Mouse (Mus musculus) forebrain, embryonic 13.5 days (tissue): ENCODE measurements at regions not wholly inside any gene's neighbourhood (a gene's known extent, or its start where the extent isn't known, plus 50 kb on each side); places are given as distances from the start of the nearest gene placed in this dataset. TPM values are rescaled to one million over a fixed set of nuclear protein-coding genes. Genes with fewer than 3 reads are reported as not detected.

Source experiments
- ATAC-seq: fragments of 200-750 bp; cut with Nextera tagmentation; 2 replicates; pipeline ENCODE4 v1.8.0; 2017
- H3K27ac ChIP-seq: fragments of 300-500 bp; sonication (generic); 2 replicates; pipeline ENCODE4 v1.5.1; 2015; ENCODE audit warnings: inconsistent platforms, mild to moderate bottlenecking, moderate library complexity
- H3K27me3 ChIP-seq: fragments of 300-500 bp; sonication (generic); 2 replicates; pipeline ENCODE4 v1.6.1; 2015; ENCODE audit warnings: mild to moderate bottlenecking, inconsistent platforms
- H3K36me3 ChIP-seq: fragments of 300-500 bp; sonication (generic); 2 replicates; pipeline ENCODE4 v1.6.1; 2015; ENCODE audit warnings: mild to moderate bottlenecking, inconsistent platforms; ENCODE audit not compliant: poor library complexity, severe bottlenecking
- H3K4me1 ChIP-seq: fragments of 300-500 bp; sonication (generic); 2 replicates; pipeline ENCODE4 v1.6.1; 2015; ENCODE audit warnings: inconsistent platforms
- H3K4me2 ChIP-seq: fragments of 300-500 bp; sonication (generic); 2 replicates; pipeline ENCODE4 v1.6.1; 2015; ENCODE audit warnings: inconsistent platforms, mild to moderate bottlenecking, moderate library complexity
- H3K4me3 ChIP-seq: fragments of 300-500 bp; sonication (generic); 2 replicates; pipeline ENCODE4 v1.5.1; 2015; ENCODE audit warnings: mild to moderate bottlenecking, inconsistent platforms
- H3K9ac ChIP-seq: fragments of 300-500 bp; sonication (generic); 2 replicates; pipeline ENCODE4 v1.6.1; 2015; ENCODE audit warnings: mild to moderate bottlenecking, inconsistent platforms
- H3K9me3 ChIP-seq: fragments of 300-500 bp; sonication (generic); replicated peaks from 2 replicates; pipeline ENCODE4 v1.6.1; 2016; ENCODE audit warnings: inconsistent platforms
- WGBS: fragments of 180-500 bp; shearing (Covaris S2); methylation state at CpG from one replicate; pipeline ENCODE4 v1.1.7; 2015; 5-methylcytosine and 5-hydroxymethylcytosine counted together
- microRNA-seq: library from miRNA; unstranded; fragments of <30 nt; microRNA quantifications from one replicate; pipeline ENCODE4, GENCODE M21; 2016

GRCm38 (mm10) chr5:141139361-141139912 is 101.9 kb upstream of the Sdk1 start:
- H3K27me3 ChIP-seq = no peaks in the 10 kb centered on the region
- H3K9ac ChIP-seq = no peak overlapping the region
- peak overlapping the region; percentile 25; the same call in 1 of the 2 replicates for H3K27ac ChIP-seq
- H3K4me3 ChIP-seq = peak overlapping the region; percentile 3; the same call in 1 of the 2 replicates
- H3K36me3 ChIP-seq = no peaks in the 10 kb centered on the region
- peak; percentile 43; the same call in 1 of the 2 replicates for ATAC-seq
- peak overlapping the region; percentile 48 for H3K4me2 ChIP-seq
- H3K4me1 ChIP-seq = peaks cover 17% of the 10 kb centered on the region
- 7% methylated on average over 14 of the region's 14 CpGs for WGBS
- no peaks in the 10 kb centered on the region for H3K9me3 ChIP-seq

GRCm38 (mm10) chr5:141160391-141160790 is 80.9 kb upstream of the Sdk1 start:
- WGBS = 48% methylated on average over 8 of the region's 8 CpGs
- Histone ChIP-seq H3K4me3 (no peak overlapping the region), H3K4me1 (peaks cover 5% of the 10 kb centered on the region), H3K9ac (no peak overlapping the region), H3K27me3 (no peaks in the 10 kb centered on the region), H3K4me2 (no peak overlapping the region), H3K27ac (no peak overlapping the region), H3K9me3 (no peaks in the 10 kb centered on the region), H3K36me3 (no peaks in the 10 kb centered on the region)
- no peak for ATAC-seq

DNA sequence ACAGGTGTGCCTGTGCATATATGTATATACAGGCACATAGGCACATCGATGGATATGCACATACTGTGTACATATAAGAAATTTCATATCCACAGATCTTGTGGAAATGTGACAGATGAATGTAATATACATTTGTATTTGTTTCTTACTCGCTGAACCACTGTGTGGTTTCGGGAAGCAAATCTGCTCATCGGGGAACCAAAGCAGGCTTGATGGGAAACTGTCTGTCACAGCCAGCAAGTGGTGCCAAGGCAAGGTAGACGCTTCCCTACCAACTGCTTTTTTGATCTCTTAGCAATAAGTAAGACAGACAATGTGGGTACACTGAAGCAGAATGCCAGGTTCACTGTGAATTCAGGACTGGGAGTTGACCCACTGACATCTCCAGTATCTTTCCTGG is 80.3 kb upstream of the Sdk1 start:
- Histone ChIP-seq H3K4me2 (no peak overlapping the region), H3K9ac (no peak overlapping the region), H3K36me3 (no peaks in the 10 kb centered on the region), H3K4me1 (peaks cover 5% of the 10 kb centered on the region), H3K27ac (no peak overlapping the region), H3K9me3 (no peaks in the 10 kb centered on the region), H3K4me3 (no peak overlapping the region), H3K27me3 (no peaks in the 10 kb centered on the region)
- WGBS = 90% methylated on average over 5 of the region's 5 CpGs
- no peak for ATAC-seq

DNA sequence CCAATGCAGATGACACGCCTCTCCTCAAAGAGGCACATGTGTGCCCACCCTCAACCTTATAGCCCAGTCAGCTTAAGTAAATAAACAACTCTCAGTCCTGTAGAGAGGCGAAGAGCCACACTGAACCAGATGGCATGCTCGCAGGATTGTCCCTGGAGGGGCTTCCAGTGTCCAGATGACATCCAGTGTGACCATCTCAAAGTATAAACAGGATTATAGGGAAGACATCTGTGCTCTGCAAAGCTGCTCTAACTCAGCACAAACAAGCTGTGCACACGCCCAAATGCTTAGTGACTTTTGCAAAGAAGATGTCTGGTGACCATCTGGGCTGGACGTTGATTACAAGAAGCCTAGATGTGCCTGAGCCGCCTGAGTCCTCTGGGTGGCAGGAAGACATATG is 58.8 kb upstream of the Sdk1 start:
- H3K9ac ChIP-seq = no peak overlapping the region
- ATAC-seq = no peak

DNA sequence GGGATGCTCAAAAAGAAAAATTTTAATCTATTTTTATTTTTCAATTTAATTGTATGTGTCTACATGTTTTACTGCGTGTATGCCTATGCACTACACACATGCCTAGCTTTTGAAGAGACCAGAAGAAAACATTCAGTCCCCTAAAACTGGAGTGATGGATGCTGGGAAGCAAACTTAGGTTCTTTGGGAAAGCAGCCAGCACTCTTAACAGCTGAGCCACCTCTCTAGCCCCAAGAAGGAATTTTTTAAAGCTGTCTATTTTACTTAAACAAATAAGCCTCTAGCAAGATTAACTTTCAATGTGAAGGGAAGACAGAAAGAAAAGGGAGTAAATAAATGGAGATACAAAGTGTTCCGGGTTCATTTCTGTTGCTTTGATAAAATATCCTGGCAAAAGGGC is 52.3 kb upstream of the Sdk1 start:
- ATAC-seq = no peak
- Histone ChIP-seq H3K9me3 (no peaks in the 10 kb centered on the region), H3K4me3 (no peak overlapping the region), H3K36me3 (no peaks in the 10 kb centered on the region), H3K27me3 (no peaks in the 10 kb centered on the region), H3K4me1 (no peaks in the 10 kb centered on the region), H3K4me2 (no peak overlapping the region), H3K9ac (no peak overlapping the region), H3K27ac (no peak overlapping the region)
- WGBS = 76% methylated on average over 2 of the region's 2 CpGs

More for the DNA sequence above, 58.8 kb upstream of the Sdk1 start:
- Histone ChIP-seq H3K4me1 (no peaks in the 10 kb centered on the region), H3K27me3 (no peaks in the 10 kb centered on the region), H3K27ac (no peak overlapping the region), H3K4me2 (no peak overlapping the region), H3K4me3 (no peak overlapping the region), H3K36me3 (no peaks in the 10 kb centered on the region), H3K9me3 (no peaks in the 10 kb centered on the region)
- 80% methylated on average over 6 of the region's 6 CpGs for WGBS

Small RNA genes in the stretch of these regions (microRNA-seq; reads per million reads assigned to microRNA genes)
- not detected for gene Gm26113
